Mouse (Mus musculus): ENCODE measurements around the gene Dmac2. TPM values are rescaled to one million over a fixed set of nuclear protein-coding genes. Genes with fewer than 3 reads are reported as not detected.
"Not testable (repeated sequence)": the region's sequence is repeated elsewhere in the genome, so short reads cannot be mapped to it uniquely, and the experiment has no call there.

Dmac2 gene
- polyA plus RNA-seq (2012; rRNA removed), result 38.9 and 44.1 TPM in 2 replicates

- DNase-seq (ENCODE audit: low spot score), result peak; percentile 77
These were observed at the start of gene Dmac2 for GRCm38 (mm10) chr7:25618865-25619721. TSS of gene Dmac2 (plus strand) at chr7:25619414.

GRCm38 (mm10) chr7:25573806-25574205, 45.4 kb upstream of the Dmac2 start:
- DNase-seq (ENCODE audit: low spot score), result not testable (repeated sequence)

DNA sequence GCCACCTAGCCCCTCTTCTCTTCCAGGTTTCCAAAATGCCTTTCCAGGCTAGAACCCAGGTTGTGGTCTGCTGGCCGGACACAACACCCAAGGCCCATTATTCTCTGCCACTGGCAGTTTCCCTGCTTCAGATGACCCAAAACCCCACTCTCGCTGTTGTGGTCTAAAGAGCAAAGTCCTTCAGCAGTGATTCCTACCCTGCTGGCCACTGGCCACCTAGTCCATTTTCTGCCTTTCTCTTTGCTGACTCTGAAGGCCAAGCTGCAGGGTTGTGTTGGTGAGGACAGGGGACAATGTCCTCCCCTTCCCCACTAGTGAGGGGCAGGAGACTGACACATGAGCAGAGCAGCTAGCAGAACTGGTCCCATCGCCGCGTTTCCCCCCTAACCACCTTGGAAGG, 44.1 kb upstream of the Dmac2 start:
- no peak for DNase-seq (ENCODE audit: low spot score)

GRCm38 (mm10) chr7:25575870-25576269, 43.3 kb upstream of the Dmac2 start:
- DNase-seq (ENCODE audit: low spot score), result no peak

DNA sequence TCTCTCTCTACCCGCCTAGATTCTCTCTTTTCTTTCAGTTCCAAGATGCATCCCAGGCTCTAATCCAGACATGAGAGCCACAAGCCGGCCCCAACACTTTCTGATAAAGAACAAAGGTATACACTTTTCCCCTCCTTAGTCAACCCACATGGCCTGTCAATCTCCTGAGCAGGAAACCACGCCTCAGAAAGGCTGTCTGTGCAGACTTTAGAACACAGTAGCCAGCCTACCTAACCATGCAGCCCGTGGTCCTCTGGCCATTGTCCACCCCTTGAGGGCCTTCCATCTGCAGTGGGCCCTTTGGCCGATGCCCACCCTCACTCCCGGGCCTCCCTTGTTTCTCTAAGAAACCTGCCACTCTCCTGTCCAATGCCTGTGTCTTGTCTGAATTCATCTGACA, 42.9 kb upstream of the Dmac2 start:
- DNase-seq (ENCODE audit: low spot score), result not testable (repeated sequence)

- not testable (repeated sequence) for DNase-seq (ENCODE audit: low spot score)
These were observed 42.3 kb upstream of the Dmac2 start for GRCm38 (mm10) chr7:25576793-25577437.

DNA sequence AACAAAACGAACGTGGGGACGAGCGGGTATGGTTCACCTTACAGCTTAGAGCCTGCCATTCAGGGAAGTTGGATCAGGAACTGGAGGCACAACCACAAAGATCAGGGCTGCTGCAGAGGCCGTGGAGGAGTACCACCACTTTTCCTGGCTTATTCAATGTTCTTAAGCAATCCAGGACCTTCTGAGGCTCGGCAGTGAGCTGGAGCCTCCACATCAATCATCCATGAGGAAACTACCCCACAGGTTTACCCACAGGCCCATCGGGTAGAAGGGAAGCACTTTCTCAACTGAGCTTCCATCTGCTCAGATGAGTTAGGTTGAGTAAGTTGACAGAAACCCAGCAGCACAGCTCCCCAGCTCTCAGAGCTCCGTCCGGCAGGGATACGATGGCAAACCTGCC, 39.8 kb upstream of the Dmac2 start:
- DNase-seq (ENCODE audit: low spot score), result no peak

DNA sequence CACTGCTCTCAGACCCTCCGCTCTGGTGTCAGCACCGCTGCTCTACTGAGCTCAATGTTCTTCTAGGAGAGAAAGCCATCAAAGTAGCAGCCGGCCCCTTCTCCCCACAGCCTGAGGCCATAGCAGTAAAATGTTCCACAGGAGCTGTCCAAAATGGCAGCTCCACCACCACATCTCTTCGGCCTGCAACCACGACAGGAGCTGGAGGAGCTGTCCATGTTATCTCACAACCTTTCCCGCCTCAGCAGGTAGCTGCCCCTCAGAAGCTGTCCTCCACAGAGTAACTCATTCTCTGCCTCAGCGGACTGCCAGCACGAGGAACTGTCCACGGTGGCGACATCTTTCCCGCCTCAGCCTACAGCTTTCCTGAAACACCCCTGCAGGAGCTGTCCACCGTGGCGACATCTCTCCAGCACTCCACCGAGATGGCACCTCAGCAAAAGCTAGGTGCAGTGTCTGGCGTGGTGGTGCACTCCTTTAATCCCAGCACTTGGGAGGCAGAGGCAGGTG, 36.9 kb upstream of the Dmac2 start:
- DNase-seq (ENCODE audit: low spot score), result no peak

DNA sequence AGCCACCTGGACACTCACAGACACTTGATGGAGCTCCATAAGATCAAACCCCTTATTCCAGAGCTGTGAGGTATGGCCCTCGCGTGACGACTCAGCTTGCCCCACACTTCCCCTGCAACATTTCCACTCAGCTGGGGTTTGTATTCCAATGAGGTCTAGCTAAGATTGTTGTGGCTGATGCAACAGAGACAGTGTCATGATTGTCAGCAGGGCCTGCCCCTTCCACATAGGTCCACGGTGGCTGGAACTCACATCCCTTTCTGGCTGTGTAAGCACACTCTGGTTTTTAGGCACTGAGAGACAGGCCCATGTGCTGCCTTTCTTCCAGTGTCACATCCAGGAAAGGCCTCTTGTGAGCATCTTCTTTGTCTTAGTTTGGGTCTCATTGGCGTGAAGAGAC, 34.6 kb upstream of the Dmac2 start:
- DNase-seq (ENCODE audit: low spot score), result no peak

- no peak for DNase-seq (ENCODE audit: low spot score)
These were observed 33.6 kb upstream of the Dmac2 start for GRCm38 (mm10) chr7:25585351-25586204.

DNA sequence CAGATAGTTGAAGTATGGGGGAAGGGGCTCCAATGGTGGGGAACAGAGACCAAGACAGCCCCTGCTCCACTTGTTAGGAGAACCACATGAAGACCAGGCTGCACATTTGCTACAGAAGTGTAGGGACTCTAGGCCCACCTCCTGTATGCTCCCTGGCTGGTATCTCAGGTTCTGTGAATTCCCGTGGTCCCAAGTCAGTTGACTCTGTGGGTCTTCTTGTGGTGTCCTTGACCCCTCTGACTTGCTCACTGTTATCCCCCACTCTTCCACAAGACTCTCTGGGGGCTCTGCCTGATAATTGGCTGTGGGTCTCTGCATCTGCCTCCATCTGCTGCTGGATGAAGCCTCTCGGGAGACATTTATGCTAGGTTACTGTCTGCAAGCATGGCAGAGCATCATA, 28.0 kb upstream of the Dmac2 start:
- no peak for DNase-seq (ENCODE audit: low spot score)

DNA sequence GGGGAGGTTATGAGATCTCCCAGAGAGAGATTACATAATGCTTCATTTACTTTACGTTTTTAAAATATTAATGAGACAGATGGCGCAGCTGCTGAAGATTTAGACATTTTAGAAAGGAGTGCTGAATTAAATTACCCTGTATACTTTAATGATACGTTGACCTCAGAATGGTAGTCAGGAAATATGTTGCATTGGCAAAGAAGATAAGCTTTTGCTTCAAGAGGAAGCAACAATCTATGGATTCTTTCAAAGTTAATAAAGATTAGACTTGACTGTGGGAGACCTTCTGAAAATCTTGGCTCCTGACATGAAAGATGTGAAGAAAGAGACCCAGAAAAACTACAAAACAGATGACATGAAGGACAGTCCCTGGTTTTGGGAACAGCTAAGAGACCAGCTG, 25.4 kb upstream of the Dmac2 start:
- DNase-seq (ENCODE audit: low spot score), result no peak

DNA sequence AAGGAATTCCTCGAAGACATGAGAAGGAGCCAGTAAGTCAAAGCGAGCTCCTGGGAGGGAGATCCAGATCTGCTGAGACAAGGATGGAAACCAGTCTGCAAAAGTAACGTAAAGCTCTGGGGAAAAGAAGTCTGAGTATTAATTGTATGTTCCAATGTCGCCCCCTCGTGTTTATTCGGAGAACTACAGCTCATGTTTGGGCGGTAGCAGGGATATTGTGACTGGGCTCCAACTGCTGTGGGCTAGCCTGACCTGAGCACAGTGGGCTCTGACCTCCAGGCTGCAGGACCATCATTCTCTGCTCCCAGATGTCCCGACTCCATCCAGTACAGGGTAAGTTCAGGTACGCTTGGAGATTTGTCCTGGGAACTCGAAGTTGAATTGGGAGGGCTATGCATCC, 19.6 kb upstream of the Dmac2 start:
- DNase-seq (ENCODE audit: low spot score), result no peak

DNA sequence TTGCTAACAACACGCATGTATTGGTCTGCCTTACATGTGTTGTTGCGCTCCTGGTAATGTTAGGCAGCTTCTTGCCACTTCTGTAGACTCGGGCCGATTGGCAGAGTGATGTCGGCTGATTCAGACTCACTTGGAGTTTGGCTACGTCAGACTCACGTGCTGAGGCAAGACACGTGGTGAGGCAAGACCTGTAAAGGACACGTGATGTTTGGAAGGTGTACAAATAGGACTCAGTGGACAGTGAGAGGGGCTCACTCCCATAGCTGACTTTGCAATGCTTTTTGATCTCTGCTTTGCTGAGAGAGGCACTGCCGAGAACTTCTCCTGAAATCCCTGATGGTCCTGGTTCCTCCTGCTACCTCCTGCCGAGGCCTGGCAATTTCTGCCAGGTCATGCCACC, 18.5 kb upstream of the Dmac2 start:
- no peak for DNase-seq (ENCODE audit: low spot score)

DNA sequence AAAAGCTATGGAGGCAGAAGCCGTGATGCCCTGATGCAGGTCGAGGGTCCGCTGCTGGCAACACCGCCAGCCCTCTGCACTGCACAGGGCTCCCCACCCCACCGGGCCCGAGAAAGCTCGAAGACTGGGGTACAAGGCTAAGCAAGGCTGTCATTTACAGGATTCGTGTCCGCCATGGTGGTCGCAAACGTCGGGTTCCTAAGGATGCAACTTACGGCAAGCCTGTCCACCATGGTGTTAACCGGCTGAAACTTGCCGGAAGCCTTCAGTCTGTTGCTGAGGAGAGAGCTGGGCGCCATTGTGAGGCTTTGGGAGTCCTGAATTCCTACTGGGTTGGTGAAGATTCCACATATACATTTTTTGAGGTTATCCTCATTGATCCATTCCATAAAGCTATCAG, 17.9 kb upstream of the Dmac2 start:
- DNase-seq (ENCODE audit: low spot score), result no peak

DNA sequence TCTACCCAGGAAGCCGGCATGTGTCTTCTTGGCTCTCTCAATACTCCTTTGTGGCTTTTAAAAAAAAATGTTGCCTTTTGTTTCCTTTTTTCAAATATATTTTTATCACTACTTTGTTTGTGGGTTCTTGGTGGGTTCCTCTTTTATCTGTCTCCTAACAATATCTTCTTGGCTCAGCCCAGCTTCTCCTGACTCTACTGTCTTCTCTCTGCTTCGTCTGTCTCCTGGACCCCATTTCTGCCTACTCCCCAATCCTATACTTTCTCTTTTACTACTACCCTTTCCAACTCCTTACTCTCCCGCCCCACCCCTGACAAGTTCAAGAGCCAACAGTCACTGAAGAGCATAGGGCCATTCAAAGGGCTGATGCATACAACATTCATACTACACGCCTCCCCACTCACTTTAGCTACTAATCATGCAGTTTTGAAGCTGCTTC, 12.6 kb upstream of the Dmac2 start:
- DNase-seq (ENCODE audit: low spot score), result no peak

DNA sequence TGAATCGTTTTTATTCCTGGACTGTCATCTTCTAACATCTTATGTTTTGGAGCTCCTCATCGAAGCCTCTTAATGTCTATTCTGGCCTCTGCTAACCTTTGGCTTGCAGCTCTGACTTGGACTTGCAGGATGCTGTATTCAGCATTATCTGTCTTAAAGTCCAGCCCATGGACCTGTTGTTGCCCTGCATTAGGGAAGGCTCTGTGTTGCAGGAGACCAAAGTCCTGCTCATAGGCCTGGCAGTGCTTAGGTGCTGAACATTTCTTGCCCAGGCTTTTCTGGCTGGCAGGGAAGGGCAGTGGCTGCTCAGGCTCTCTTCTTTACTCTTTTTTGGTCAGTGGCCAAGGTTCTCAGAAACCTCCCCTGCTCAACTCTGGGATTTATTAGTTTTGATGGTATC, 12.0 kb upstream of the Dmac2 start:
- no peak for DNase-seq (ENCODE audit: low spot score)

DNA sequence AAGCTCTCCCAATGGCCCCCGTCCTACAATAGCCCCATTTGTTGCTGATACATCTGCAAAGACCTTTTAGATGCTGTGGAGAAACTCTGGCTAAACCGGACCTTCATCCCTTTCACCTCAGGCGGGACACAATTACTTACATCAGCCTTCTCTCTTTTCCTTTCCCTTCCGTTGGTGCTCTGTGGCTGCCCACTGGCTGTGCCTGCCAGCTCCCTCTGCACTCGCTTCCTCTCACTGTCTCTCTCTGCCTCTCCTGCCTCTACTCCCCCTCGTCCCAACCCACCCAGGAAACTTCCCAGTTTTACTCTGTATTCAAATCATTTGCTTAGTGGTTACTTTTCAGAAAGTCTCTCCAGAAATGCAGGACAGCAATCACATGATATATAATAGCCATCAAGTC, 9.2 kb upstream of the Dmac2 start:
- DNase-seq (ENCODE audit: low spot score), result no peak

GRCm38 (mm10) chr7:25611501-25611900, 7.7 kb upstream of the Dmac2 start:
- no peak for DNase-seq (ENCODE audit: low spot score)

- DNase-seq (ENCODE audit: low spot score), result no peak
These were observed 5.1 kb upstream of the Dmac2 start for GRCm38 (mm10) chr7:25614086-25614485.

DNA sequence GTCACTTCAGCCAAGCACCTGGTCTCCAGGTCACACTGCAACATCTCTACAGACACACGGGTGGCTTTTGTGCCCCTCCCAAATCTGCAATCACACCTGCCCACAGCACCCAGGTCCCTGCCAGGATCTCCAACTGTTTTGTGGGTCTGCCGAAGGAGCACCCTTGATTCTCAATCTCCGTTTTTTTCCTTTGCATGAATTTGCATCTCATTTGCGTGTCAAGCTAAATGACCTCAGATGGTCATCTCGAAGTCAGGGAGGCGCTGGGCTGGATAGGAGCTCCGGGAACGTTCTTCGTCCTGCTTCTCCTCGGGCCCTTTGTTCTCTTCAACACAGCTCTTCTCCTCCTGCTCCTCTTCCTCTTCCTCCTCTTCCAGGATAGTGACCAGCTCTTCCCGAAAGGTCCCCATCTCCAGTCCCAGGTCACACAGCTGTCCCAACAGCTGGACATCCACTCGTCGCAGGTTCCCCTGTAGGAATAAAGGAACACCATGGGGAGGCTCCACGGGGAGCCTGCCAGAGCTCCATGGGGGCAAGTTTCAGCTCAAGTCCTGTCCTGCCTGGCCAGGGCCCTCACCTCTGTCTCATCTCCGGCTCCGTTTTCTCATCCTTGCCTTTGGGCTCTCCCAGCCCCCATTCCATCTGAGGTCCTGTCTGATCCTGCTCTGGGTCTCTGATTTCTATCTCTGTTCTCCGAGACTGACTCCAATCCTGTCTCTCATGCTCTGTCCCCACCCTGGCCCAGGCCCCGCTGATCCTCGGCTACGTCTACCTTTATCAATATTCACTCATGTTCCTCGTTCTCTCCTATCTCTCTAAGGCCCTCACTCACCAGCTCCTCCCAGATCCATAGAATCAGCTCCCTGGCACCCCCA, 4.1 kb upstream of the Dmac2 start:
- no peak for DNase-seq (ENCODE audit: low spot score)
